Mouse (Mus musculus): ENCODE results near the gene Atp13a4. TPM values are rescaled to one million over a fixed set of nuclear protein-coding genes. Genes with fewer than 3 reads are reported as not detected.

Gene Atp13a4
- polyA plus RNA-seq, 1 experiment from 2014 or later = not detected

DNA sequence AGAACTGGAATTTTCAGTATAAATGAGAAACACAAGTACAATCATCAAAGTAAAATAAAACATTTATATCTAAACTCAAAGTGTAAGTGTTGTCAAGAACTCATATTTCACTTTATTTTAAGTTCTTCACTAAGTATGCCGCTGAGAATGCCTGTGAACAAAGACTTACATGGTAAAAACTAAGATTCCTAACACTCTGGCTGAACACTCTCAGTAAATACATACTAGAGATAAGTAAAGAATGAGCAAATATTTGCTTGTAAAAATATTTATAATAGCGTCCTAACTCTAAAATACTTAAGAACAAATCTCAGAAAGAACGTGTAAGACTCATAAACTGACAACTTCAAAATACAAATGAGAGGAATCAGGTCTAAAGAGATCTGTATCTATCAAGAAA, 80.9 kb downstream of the Atp13a4 start:
- Histone ChIP-seq H3K27me3 (ENCODE audit: control insufficient read depth, insufficient read depth, low read length) (no peaks in the 10 kb centered on the region), H3K4me2 (ENCODE audit: low read depth, low read length) (no peak overlapping the region), H3K27ac (replicated peaks; ENCODE audit: low read depth, low read length) (no peak overlapping the region), H3K36me3 (replicated peaks; ENCODE audit: control insufficient read depth, insufficient read depth, low read depth, low read length) (no peaks in the 10 kb centered on the region), H3K4me3 (ENCODE audit: low read depth, low read length) (no peak overlapping the region), H3K9ac (replicated peaks; ENCODE audit: low read length) (no peak overlapping the region), H3K4me1 (ENCODE audit: control insufficient read depth, insufficient read depth, low read length) (no peaks in the 10 kb centered on the region), H3K9me3 (replicated peaks; ENCODE audit: control insufficient read depth, low read length) (no peaks in the 10 kb centered on the region)
- DNase-seq (ENCODE audit: low spot score) = no peak
- WGBS = 78% methylated on average over 3 of the region's 3 CpGs
- ATAC-seq (replicated peaks; ENCODE audit: insufficient number of reproducible peaks, low FRiP score, low TSS enrichment, low read depth) = no peak

DNA sequence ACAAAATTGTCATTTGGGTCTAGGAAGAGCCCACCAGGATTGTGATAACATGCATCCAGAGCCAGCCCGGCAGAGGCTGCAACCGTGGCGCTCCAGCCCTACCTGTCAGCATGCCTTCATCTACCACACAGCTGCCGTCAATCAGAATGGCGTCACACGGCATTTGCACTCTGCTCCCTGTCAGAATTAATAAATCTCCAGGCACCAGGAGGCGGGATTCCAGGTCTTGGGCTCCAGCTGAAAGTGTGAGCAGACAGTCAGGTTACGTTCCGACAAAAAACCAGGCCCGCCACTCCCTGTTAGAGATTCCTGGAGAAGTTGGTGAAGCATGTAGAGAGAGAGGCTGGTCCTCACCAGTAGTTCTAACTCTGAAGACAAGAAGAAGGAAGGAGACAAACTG, 85.3 kb downstream of the Atp13a4 start:
- WGBS = 55% methylated on average over 10 of the region's 10 CpGs
- ATAC-seq (replicated peaks; ENCODE audit: insufficient number of reproducible peaks, low FRiP score, low TSS enrichment, low read depth) = no peak

DNA sequence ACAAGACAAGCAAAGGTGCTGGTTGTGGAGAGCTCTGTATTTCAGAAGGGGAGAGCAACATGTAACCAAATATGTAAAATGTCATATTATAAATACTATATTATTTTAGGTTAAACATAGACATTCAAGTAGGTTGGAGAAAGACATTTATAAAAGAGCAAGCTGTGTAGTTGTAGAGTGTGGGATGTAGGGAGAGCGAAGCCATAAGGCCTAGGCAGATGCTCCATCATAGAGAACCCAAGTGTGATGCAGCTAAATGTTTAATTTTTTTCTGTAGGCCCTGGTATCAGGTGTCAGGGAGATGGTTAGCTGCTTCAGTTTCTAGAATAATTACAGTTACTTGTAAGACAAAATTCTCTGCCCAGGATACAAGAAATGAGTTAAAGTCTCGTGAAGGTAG, 87.8 kb downstream of the Atp13a4 start:
- WGBS = 87% methylated on average over 2 of the region's 2 CpGs
- no peak for DNase-seq (ENCODE audit: low spot score)

More for the DNA sequence above, 85.3 kb downstream of the Atp13a4 start:
- Histone ChIP-seq H3K27me3 (ENCODE audit: control insufficient read depth, insufficient read depth, low read length) (no peaks in the 10 kb centered on the region), H3K9me3 (replicated peaks; ENCODE audit: control insufficient read depth, low read length) (no peaks in the 10 kb centered on the region), H3K4me1 (ENCODE audit: control insufficient read depth, insufficient read depth, low read length) (no peaks in the 10 kb centered on the region), H3K36me3 (replicated peaks; ENCODE audit: control insufficient read depth, insufficient read depth, low read depth, low read length) (no peaks in the 10 kb centered on the region), H3K9ac (replicated peaks; ENCODE audit: low read length) (no peak overlapping the region), H3K4me3 (ENCODE audit: low read depth, low read length) (no peak overlapping the region), H3K4me2 (ENCODE audit: low read depth, low read length) (no peak overlapping the region), H3K27ac (replicated peaks; ENCODE audit: low read depth, low read length) (no peak overlapping the region)
- DNase-seq (ENCODE audit: low spot score) = peak; percentile 33

DNA sequence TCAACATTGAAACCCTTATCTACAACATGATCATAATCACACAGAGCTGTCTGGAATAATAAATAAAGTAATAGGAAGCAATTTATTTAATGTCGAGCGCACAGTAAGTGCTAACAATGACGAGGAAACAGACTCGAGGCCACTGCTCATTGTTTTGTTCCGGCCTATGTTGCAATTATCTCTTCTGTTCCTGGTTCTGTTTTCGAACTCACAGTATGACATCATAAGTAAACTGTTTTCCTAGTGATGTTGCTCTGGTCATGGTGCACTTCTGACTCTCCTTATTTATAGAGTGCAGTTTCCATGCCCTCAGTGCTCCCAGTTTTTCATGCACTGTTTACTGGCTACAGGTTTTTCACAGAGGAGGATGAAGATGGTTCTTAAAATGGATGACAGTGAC, 91.4 kb downstream of the Atp13a4 start:
- WGBS = 72% methylated on average over 6 of the region's 6 CpGs
- Histone ChIP-seq H3K27ac (replicated peaks; ENCODE audit: low read depth, low read length) (no peak overlapping the region), H3K4me1 (ENCODE audit: control insufficient read depth, insufficient read depth, low read length) (no peaks in the 10 kb centered on the region), H3K27me3 (ENCODE audit: control insufficient read depth, insufficient read depth, low read length) (no peaks in the 10 kb centered on the region), H3K4me3 (ENCODE audit: low read depth, low read length) (no peak overlapping the region), H3K36me3 (replicated peaks; ENCODE audit: control insufficient read depth, insufficient read depth, low read depth, low read length) (no peaks in the 10 kb centered on the region), H3K4me2 (ENCODE audit: low read depth, low read length) (no peak overlapping the region), H3K9ac (replicated peaks; ENCODE audit: low read length) (no peak overlapping the region), H3K9me3 (replicated peaks; ENCODE audit: control insufficient read depth, low read length) (no peaks in the 10 kb centered on the region)
- ATAC-seq (replicated peaks; ENCODE audit: insufficient number of reproducible peaks, low FRiP score, low TSS enrichment, low read depth) (no peak), DNase-seq (ENCODE audit: low spot score) (no peak)

More for the DNA sequence above, 87.8 kb downstream of the Atp13a4 start:
- no peak overlapping the region for H3K9ac ChIP-seq (replicated peaks; ENCODE audit: low read length)
- no peaks in the 10 kb centered on the region for H3K4me1 ChIP-seq (ENCODE audit: control insufficient read depth, insufficient read depth, low read length)
- H3K27me3 ChIP-seq (ENCODE audit: control insufficient read depth, insufficient read depth, low read length) = no peaks in the 10 kb centered on the region
- H3K4me3 ChIP-seq (ENCODE audit: low read depth, low read length) = no peak overlapping the region
- no peak for ATAC-seq (replicated peaks; ENCODE audit: insufficient number of reproducible peaks, low FRiP score, low TSS enrichment, low read depth)
- H3K36me3 ChIP-seq (replicated peaks; ENCODE audit: control insufficient read depth, insufficient read depth, low read depth, low read length) = no peaks in the 10 kb centered on the region
- H3K27ac ChIP-seq (replicated peaks; ENCODE audit: low read depth, low read length) = no peak overlapping the region
- H3K4me2 ChIP-seq (ENCODE audit: low read depth, low read length) = no peak overlapping the region
- H3K9me3 ChIP-seq (replicated peaks; ENCODE audit: control insufficient read depth, low read length) = no peaks in the 10 kb centered on the region

DNA sequence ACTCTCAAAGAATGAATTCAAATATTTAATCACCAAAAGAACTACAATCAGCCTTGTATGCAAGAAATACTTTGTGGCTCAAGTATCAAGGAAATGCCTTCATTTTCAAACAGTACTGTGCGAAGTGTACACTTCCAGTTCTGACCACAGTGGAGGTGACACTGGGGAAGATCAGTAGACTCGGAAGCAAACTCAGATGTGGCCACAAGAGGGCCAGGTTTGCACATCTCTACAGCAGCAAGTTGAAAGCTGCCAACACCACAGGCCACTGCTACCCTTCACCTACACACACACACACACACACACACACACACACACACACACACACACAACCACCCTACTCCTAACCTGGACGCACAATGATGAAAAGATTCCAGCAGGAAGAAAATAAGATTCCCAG, 93.0 kb downstream of the Atp13a4 start:
- H3K4me3 ChIP-seq (ENCODE audit: low read depth, low read length) = no peak overlapping the region
- H3K9me3 ChIP-seq (replicated peaks; ENCODE audit: control insufficient read depth, low read length) = no peaks in the 10 kb centered on the region
- no peaks in the 10 kb centered on the region for H3K4me1 ChIP-seq (ENCODE audit: control insufficient read depth, insufficient read depth, low read length)
- ATAC-seq (replicated peaks; ENCODE audit: insufficient number of reproducible peaks, low FRiP score, low TSS enrichment, low read depth) (0 out of 2 replicates have a peak, but pooled peaks have one; percentile 67), DNase-seq (ENCODE audit: low spot score) (peak; percentile 64)
- H3K4me2 ChIP-seq (ENCODE audit: low read depth, low read length) = no peak overlapping the region
- H3K27me3 ChIP-seq (ENCODE audit: control insufficient read depth, insufficient read depth, low read length) = no peaks in the 10 kb centered on the region
- no peak overlapping the region for H3K27ac ChIP-seq (replicated peaks; ENCODE audit: low read depth, low read length)
- WGBS = 49% methylated on average over 3 of the region's 3 CpGs
- no peak overlapping the region for H3K9ac ChIP-seq (replicated peaks; ENCODE audit: low read length)
- no peaks in the 10 kb centered on the region for H3K36me3 ChIP-seq (replicated peaks; ENCODE audit: control insufficient read depth, insufficient read depth, low read depth, low read length)

DNA sequence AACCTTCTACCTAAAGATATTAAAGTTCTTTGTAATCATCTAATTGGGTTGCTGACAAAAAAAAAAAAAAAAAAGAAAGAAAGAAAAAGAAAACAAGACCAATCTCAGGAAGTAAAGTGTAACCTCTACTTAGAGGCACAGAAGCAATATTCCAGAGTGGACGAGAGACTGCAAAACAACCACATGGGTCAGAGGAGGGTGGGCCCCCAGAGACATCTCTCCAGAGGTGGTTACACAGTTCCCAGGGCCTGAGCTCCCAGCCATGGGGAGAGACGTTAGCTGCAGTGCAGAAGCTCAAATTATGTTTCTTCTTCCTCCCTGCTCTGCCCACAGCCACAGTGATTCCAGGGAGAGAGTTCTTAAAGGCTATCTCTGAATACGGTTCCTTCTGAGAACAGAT, 102.5 kb downstream of the Atp13a4 start:
- Histone ChIP-seq H3K4me1 (ENCODE audit: control insufficient read depth, insufficient read depth, low read length) (no peaks in the 10 kb centered on the region), H3K27ac (replicated peaks; ENCODE audit: low read depth, low read length) (no peak overlapping the region), H3K27me3 (ENCODE audit: control insufficient read depth, insufficient read depth, low read length) (no peaks in the 10 kb centered on the region), H3K4me3 (ENCODE audit: low read depth, low read length) (no peak overlapping the region), H3K9me3 (replicated peaks; ENCODE audit: control insufficient read depth, low read length) (no peaks in the 10 kb centered on the region), H3K36me3 (replicated peaks; ENCODE audit: control insufficient read depth, insufficient read depth, low read depth, low read length) (no peaks in the 10 kb centered on the region), H3K9ac (replicated peaks; ENCODE audit: low read length) (no peak overlapping the region), H3K4me2 (ENCODE audit: low read depth, low read length) (no peak overlapping the region)
- no peak for ATAC-seq (replicated peaks; ENCODE audit: insufficient number of reproducible peaks, low FRiP score, low TSS enrichment, low read depth)
- no peak for DNase-seq (ENCODE audit: low spot score)
- 43% methylated on average over 3 of the region's 3 CpGs for WGBS

DNA sequence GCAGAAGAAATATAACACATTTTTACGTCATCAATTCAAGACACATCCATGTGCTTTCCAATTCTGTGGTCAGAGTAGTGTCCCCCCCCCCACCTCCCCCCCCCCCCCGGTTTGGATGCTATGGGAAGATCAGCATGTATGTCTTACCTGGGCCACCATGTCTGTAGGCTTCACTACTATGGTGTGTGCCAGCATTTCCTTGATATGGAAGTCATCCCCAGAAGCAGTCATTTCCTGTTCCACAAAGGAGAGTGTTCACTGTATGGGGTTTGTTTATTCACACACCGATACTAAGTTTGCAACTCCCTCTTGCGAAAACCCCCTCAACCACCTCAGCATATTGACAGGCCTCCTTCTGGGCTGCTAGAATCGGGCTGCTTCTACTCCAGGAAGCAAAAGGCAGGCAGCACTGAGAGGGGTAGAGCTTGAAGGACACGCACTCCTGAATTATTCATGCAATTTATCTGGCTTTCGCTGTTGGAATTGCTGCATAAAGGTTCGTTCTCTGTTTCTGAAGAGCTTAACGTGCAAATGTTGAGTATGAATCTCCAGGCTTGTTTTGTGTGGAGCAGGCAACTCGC, 103.2 kb downstream of the Atp13a4 start:
- Histone ChIP-seq H3K4me1 (ENCODE audit: control insufficient read depth, insufficient read depth, low read length) (no peaks in the 10 kb centered on the region), H3K9me3 (replicated peaks; ENCODE audit: control insufficient read depth, low read length) (no peaks in the 10 kb centered on the region), H3K36me3 (replicated peaks; ENCODE audit: control insufficient read depth, insufficient read depth, low read depth, low read length) (no peaks in the 10 kb centered on the region), H3K9ac (replicated peaks; ENCODE audit: low read length) (no peak overlapping the region), H3K4me3 (ENCODE audit: low read depth, low read length) (no peak overlapping the region), H3K27me3 (ENCODE audit: control insufficient read depth, insufficient read depth, low read length) (no peaks in the 10 kb centered on the region), H3K27ac (replicated peaks; ENCODE audit: low read depth, low read length) (no peak overlapping the region), H3K4me2 (ENCODE audit: low read depth, low read length) (no peak overlapping the region)
- no peak for DNase-seq (ENCODE audit: low spot score)
- no peak for ATAC-seq (replicated peaks; ENCODE audit: insufficient number of reproducible peaks, low FRiP score, low TSS enrichment, low read depth)
- 75% methylated on average over 10 of the region's 10 CpGs for WGBS

DNA sequence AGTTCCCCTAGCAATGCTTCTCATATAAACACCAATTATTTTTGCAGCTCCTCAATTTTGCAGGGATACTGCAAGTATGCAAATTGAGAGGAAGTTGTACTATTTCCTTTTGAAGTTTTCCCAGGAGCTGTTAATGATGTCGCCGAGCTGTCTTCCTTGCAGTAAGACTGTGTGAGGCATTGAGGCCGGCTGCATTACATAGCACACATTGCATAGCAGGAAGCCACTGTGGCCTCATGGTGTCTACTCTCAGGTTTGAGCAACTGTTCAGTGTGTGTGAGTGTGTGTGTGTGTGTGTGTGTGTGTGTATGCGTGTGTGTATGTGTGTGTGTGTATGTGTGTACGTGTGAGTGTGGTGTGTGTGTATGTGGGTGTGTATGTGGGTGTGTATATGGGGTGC, 106.6 kb downstream of the Atp13a4 start:
- Histone ChIP-seq H3K4me2 (ENCODE audit: low read depth, low read length) (no peak overlapping the region), H3K9me3 (replicated peaks; ENCODE audit: control insufficient read depth, low read length) (no peaks in the 10 kb centered on the region), H3K4me3 (ENCODE audit: low read depth, low read length) (no peak overlapping the region), H3K36me3 (replicated peaks; ENCODE audit: control insufficient read depth, insufficient read depth, low read depth, low read length) (no peaks in the 10 kb centered on the region), H3K4me1 (ENCODE audit: control insufficient read depth, insufficient read depth, low read length) (no peaks in the 10 kb centered on the region), H3K27me3 (ENCODE audit: control insufficient read depth, insufficient read depth, low read length) (no peaks in the 10 kb centered on the region), H3K27ac (replicated peaks; ENCODE audit: low read depth, low read length) (no peak overlapping the region), H3K9ac (replicated peaks; ENCODE audit: low read length) (no peak overlapping the region)
- ATAC-seq (replicated peaks; ENCODE audit: insufficient number of reproducible peaks, low FRiP score, low TSS enrichment, low read depth) (no peak), DNase-seq (ENCODE audit: low spot score) (no peak)
- 86% methylated on average over 5 of the region's 5 CpGs for WGBS

All from embryonic facial prominence, embryonic 11.5 days (tissue).